Mouse (Mus musculus) ES-Bruce4 (cell line): ENCODE results near the gene Vax2. TPM values are rescaled to one million over a fixed set of nuclear protein-coding genes. Genes with fewer than 3 reads are reported as not detected.

Experiments
- H3K27ac ChIP-seq: 2 replicates; pipeline ENCODE4 v1.5.1; 2012; ENCODE audit warnings: low read length, inconsistent platforms; ENCODE audit not compliant: insufficient read depth
- H3K27me3 ChIP-seq: 2 replicates; pipeline ENCODE4 v1.6.1; 2012; ENCODE audit warnings: mild to moderate bottlenecking, low read length, inconsistent platforms; ENCODE audit not compliant: control insufficient read depth, poor library complexity, insufficient read depth, severe bottlenecking
- H3K36me3 ChIP-seq: 2 replicates; pipeline ENCODE4 v1.6.1; 2012; ENCODE audit warnings: inconsistent platforms, mild to moderate bottlenecking, low read length, moderate library complexity; ENCODE audit not compliant: control insufficient read depth, poor library complexity, insufficient read depth, severe bottlenecking
- H3K4me1 ChIP-seq: one replicate; pipeline ENCODE4 v1.8.1; 2011; ENCODE audit warnings: low read length; ENCODE audit not compliant: control insufficient read depth, insufficient read depth
- H3K4me3 ChIP-seq: 2 replicates; pipeline ENCODE4 v1.5.1; 2011; ENCODE audit warnings: low read depth, mild to moderate bottlenecking, low read length
- H3K9ac ChIP-seq: 2 replicates; pipeline ENCODE4 v1.6.1; 2012; ENCODE audit warnings: low read depth, mild to moderate bottlenecking, inconsistent platforms; ENCODE audit not compliant: poor library complexity, severe bottlenecking
- H3K9me3 ChIP-seq: replicated peaks from 2 replicates; pipeline ENCODE4 v1.6.1; 2012; ENCODE audit warnings: mild to moderate bottlenecking, low read length, inconsistent platforms; ENCODE audit not compliant: control insufficient read depth, poor library complexity, insufficient read depth, severe bottlenecking
- CTCF ChIP-seq: IDR thresholded peaks from one replicate; pipeline ENCODE4 v1.8.1; 2011; ENCODE audit warnings: low read depth, low read length
- EP300 ChIP-seq: IDR thresholded peaks from 2 replicates; pipeline ENCODE4 v1.6.1; 2011; ENCODE audit warnings: low read depth, low read length; ENCODE audit not compliant: insufficient read depth
- POLR2A ChIP-seq: IDR thresholded peaks from one replicate; pipeline ENCODE4 v1.8.1; 2011; ENCODE audit warnings: low read length; ENCODE audit not compliant: insufficient read depth
- polyA plus RNA-seq: library from polyadenylated mRNA; stranded (reverse); fragments of >200 nt; gene quantifications from 2 replicates; pipeline ENCODE4 v1.2.4, GENCODE M21; 2011; ENCODE audit warnings: low read depth; ENCODE audit not compliant: missing spikeins, insufficient read depth, insufficient read length

The Vax2 gene
- polyA plus RNA-seq, 1 experiment = not detected

GRCm38 (mm10) chr6:83778306-83778705, 67.2 kb downstream of the Vax2 start:
- H3K4me3 ChIP-seq = no peak overlapping the region
- no peak overlapping the region for H3K27ac ChIP-seq
- no peak overlapping the region for H3K9ac ChIP-seq
- TF ChIP-seq POLR2A = no peak
- TF ChIP-seq EP300 = no peak
- TF ChIP-seq CTCF = no peak
- no peaks in the 10 kb centered on the region for H3K36me3 ChIP-seq
- no peaks in the 10 kb centered on the region for H3K27me3 ChIP-seq
- H3K9me3 ChIP-seq = no peaks in the 10 kb centered on the region
- no peaks in the 10 kb centered on the region for H3K4me1 ChIP-seq

GRCm38 (mm10) chr6:83779026-83779425, 68.0 kb downstream of the Vax2 start:
- TF ChIP-seq EP300 (no peak), CTCF (peak; percentile 85)
- Histone ChIP-seq H3K27ac (no peak overlapping the region), H3K27me3 (no peaks in the 10 kb centered on the region), H3K9me3 (no peaks in the 10 kb centered on the region), H3K4me1 (no peaks in the 10 kb centered on the region), H3K4me3 (no peak overlapping the region), H3K36me3 (no peaks in the 10 kb centered on the region), H3K9ac (no peak overlapping the region)

- TF ChIP-seq CTCF (no peak), EP300 (no peak), POLR2A (no peak)
- Histone ChIP-seq H3K27me3 (no peaks in the 10 kb centered on the region), H3K4me1 (no peaks in the 10 kb centered on the region), H3K4me3 (no peak overlapping the region), H3K36me3 (no peaks in the 10 kb centered on the region), H3K9me3 (no peaks in the 10 kb centered on the region), H3K27ac (no peak overlapping the region), H3K9ac (no peak overlapping the region)
Observed at GRCm38 (mm10) chr6:83786426-83786825, 75.4 kb downstream of the Vax2 start.

Other genes with a start within 250 kb of the Vax2 start
- 42.8 and 48.0 TPM in 2 replicates for gene Dguok, start 204.3 kb upstream of the Vax2 start, polyA plus RNA-seq
- 1.9 and 2.1 TPM in 2 replicates for gene Actg2, start 175.0 kb upstream of the Vax2 start, polyA plus RNA-seq
- 8.9 and 10.8 TPM in 2 replicates for gene Stambp, start 138.5 kb upstream of the Vax2 start, polyA plus RNA-seq
- not detected in 2 replicates for gene Clec4f, start 55.1 kb upstream of the Vax2 start, polyA plus RNA-seq
- gene Cd207, start 33.4 kb upstream of the Vax2 start, polyA plus RNA-seq = not detected in 2 replicates
- gene Atp6v1b1, start 31.7 kb downstream of the Vax2 start, polyA plus RNA-seq = not detected in 2 replicates
- gene Ankrd53, start 51.4 kb downstream of the Vax2 start, polyA plus RNA-seq = not detected in 2 replicates
- 26.2 and 28.9 TPM in 2 replicates for gene Tex261, start 64.5 kb downstream of the Vax2 start, polyA plus RNA-seq
- gene Nagk, start 83.7 kb downstream of the Vax2 start, polyA plus RNA-seq = 8.4 and 11.8 TPM in 2 replicates
- gene Paip2b, start 120.5 kb downstream of the Vax2 start, polyA plus RNA-seq = 40.9 and 44.2 TPM in 2 replicates
- gene Zfp638, start 155.8 kb downstream of the Vax2 start, polyA plus RNA-seq = 162 and 177 TPM in 2 replicates